Mouse (Mus musculus) c-Kit-positive CD71-negative TER-119-negative erythroid progenitor cells, embryonic 14.5 days (primary cell): ENCODE measurements around the gene Tmem198.

Experiments used
- DNase-seq: peaks from one replicate; pipeline ENCODE4 v3.0.0-alpha.2; 2013; ENCODE audit warnings: low read depth

Gene Tmem198

DNA sequence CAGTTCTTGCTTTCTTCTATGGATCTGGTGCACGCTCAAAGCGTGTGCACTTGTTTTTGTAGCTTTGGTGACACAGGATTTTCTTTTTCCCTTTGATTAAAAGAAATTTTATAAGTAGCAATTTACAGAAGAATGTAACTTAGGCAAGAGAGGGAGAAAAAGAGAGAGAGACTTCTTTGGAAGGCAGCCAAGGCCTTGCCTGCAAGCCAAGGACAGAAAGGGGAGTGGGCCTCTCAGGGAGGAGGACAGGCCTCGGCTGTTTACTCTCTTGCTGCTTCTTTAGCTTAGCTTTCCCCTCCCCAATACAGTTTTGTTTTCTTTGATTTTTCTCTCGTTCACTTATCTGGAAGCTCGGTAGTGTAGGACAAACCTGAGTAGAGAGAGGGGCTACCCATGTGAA is 40.2 kb downstream of the Tmem198 start:
- no peak for DNase-seq

DNA sequence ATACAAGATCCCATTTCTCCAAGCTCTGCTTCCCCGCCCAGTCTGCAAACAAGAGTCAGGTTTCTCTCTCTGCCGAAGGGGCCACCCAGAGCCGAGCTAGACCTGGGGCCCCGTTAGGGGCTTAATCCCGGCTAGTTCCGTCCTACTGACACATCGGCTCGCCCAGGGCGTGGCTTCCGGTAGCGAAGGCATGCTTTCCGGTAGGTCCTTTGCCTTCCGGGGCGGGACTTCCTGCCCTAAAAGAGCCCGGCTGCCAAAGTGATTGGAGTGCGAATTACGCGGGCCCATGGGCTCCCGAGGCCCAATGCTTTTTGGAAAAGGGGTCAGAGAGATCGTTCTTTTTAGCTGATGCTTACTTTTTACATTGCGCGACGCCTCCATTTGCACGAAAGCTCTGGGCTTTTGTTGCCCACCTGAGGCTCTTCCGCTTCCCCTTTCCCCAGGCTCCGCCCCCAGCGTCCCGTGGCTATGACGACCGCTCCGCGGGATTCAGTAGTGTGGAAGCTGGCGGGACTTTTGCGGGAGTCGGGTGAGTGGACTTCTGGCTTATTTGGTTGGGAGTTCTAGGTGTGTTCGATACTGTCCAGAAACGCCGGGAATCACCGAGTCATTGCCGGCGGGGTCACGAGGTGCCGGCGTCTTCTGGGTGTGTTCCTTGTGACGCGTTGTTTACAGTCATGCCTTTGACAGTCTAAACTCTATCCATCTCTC is 42.1 kb downstream of the Tmem198 start, which contains the start of gene Stk11ip:
Gene Stk11ip (plus strand): TSS at position 209 of the 711 bp plus-strand sequence.
- peak; percentile 93 for DNase-seq

DNA sequence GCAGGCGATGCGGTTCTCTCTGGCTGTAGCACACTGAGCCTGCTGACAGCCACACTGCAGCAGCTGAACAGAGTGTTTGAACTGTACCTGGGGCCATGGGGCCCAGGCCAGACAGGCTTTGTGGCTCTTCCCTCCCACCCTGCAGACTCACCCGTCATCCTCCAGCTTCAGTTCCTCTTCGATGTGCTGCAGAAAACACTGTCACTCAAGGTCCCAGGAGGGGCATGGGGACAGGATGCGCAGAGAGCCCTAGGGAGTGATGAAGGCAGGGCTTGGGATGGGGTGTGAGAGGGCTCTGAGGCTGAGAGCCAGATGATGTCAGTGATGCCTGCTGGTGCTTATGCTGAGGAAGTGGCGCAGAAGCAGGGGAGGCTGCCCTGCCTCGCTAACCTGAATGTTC is 45.3 kb downstream of the Tmem198 start:
- DNase-seq, result no peak

DNA sequence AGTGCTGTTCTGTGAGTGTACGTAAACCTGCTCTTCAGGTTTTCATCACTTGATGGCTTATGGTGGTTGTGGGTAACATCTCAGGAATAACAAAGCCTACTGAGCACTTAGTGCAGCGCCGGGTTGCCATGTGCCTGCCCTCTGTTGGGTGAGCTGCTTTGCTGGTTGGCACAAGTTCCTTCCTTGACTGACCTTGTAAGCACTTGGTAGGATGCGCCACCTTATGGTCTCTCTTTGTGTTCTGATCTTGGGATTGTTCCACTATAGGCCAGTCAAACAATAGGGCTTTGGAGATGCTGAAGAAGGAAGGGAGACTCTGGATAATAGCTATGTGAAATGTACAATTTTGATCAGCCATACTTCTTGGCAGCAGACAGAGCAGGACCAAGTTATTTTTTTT is 51.2 kb downstream of the Tmem198 start:
- DNase-seq, result no peak

DNA sequence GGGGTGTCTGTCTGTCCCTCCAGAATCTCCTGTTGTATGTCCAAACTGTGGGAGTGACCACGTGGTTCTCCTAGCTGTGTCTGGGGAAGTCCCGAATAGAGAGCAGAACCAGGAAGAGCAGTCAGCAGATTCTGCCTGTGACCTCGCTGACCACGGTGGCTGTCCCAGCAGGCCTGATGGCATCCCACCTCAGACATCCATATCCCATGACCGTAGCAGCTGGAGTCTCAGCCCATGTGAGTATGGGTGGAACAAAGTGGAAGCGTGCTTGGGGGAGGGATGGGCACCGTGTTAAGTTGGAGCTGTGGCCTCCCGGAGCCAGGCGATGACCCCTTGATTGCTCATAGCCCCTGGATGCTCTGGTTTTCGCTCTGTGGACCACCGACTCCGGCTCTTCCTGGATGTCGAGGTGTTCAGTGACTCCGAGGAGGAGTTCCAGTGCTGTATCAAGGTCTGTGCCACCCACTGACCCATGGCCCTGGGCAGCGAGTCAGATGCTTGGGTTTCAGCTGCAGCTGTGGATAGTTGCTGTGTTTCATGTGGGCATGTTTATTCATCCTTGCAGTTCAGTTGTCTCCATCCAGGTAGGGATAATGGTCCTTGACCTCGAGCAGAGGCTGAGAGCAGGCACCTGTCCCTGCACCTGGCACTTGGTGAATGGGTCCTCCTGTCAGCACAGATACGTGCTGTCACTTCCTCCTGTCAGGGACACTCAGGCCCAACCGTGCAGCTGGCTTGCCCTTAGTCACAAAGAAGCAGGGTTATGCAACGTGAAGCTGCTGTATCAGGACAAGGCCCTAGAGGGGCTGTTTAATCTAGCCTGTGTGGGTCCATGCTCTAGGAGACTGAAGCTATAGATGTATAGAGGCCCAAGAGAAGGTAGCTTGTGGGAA is 53.2 kb downstream of the Tmem198 start:
- no peak for DNase-seq

DNA sequence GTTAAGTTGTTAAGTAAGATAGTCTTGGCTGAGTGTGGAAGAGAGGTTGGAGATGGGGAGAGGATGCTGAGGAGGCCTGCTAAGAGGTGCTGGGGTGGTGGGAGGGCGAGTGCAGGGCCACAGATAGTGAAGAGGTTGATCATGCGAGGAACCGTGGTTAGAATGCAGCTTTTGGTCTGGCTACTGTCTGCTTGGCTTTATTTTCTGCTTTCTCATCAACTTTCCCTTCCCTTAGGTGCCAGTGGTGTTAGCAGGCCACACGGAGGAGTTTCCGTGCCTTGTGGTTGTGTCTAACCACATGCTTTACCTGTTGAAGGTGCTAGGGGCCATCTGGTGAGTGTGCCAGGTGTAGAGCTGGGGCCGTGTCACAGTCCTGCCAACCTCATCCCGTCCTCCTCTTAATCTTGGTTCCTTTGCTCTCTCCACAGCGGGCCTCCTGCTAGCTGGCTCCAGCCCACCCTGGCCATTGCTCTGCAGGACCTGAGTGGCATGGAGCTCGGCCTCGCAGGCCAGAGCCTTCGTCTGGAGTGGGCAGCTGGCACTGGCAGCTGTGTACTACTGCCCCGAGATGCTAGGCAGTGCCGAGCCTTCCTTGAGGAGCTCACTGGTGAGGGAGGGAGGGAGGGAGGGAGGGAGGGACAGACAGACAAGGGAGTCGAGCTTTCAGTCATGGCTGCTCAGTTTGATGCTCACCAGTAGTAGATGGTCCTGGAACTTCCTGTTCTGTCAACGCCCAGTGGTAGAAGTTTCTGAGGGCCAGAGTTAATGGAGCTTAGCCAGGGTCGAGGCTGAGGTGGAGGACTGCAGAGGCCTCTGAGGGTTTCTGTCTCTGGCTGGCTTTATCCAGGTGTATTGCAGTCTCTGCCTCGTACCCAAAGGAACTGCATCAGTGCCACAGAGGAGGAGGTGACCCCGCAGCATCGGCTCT is 54.3 kb downstream of the Tmem198 start:
- no peak for DNase-seq
